Mouse (Mus musculus) adrenal gland, postnatal 25 days (tissue): ENCODE measurements around the gene Fam166a. TPM values are rescaled to one million over a fixed set of nuclear protein-coding genes. Genes with fewer than 3 reads are reported as not detected.
"Not testable (repeated sequence)": the region's sequence is repeated elsewhere in the genome, so short reads cannot be mapped to it uniquely, and the experiment has no call there.

Source experiments
- DNase-seq: peaks from one replicate; pipeline ENCODE4 v3.0.0; 2021; ENCODE audit warnings: mixed read lengths
- total RNA-seq: library from RNA; stranded (reverse); gene quantifications from 2 replicates; pipeline ENCODE4 v1.2.3, GENCODE M21; 2021

The Fam166a gene
- total RNA-seq, 1 experiment from 2014 or later, result 0.46 TPM

DNA sequence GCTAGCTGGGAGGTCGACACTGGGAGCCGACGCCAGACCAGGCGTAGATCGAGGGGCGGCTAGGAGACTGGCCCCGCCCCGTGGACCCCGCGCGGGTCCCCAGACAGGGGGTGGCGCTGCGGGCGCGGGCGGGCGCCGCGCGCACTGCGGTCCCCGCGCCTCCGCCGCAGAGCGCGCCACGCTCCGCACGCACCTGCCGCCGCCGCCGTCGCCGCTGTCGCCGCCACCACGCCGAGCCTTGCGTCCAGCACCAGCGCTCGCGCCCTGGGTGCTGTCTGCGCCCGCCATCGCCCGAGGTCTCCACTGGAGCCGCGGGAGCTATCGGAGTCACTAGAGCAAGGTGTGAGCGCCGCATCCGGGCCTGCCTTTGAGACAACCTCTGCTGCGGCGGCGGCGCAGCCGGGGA is 23.6 kb downstream of the Fam166a start, which contains the start of the genes Rnf208 and Cysrt1:
Gene Rnf208 (plus strand): TSS at position 155 of the 406 bp plus-strand sequence.
Gene Cysrt1 (minus strand): TSS at position 352 of the 406 bp plus-strand sequence.
- no peak for DNase-seq

DNA sequence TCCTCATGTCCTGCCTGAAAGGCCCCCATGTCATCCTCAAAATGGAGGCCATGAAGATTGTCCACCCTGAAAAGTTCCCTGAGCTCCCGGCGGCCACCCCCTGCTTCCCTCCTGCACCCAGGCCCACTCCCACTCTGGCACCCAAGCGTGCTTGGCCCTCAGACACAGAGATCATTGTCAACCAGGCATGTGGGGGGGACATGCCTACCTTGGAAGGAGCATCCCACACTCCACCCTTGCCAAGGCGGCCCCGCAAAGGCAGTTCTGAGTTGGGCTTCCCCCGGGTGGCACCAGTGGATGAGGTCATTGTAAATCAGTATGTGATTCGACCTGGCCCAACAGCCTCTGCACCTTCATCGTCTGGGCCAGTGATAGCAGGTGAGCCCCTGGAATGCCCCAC is 24.8 kb downstream of the Fam166a start:
- no peak for DNase-seq

DNA sequence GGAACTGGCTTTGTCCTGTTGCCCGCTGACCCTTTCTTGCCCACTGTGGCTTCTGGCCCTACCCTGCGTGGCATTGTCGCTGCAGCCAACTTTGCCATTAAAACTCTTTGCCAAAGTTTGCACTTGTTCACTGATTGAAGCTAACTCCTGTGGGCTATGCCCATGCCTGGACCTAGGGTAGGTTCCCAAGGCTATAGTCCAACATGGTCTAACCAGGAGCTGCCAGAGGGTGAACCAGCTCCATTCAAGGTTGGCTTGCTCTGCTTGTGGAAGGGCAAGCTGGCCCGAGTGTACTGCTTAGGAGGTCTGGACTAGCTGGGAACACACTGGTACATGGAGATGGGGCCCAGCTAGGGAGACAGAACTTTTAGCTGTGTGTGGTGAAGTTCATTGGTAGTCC is 25.6 kb downstream of the Fam166a start:
- no peak for DNase-seq

- DNase-seq, result no peak
Measured at GRCm38 (mm10) chr2:25246183-25247072, 27.9 kb downstream of the Fam166a start, which contains the start of gene AL732309.1. TSS of gene AL732309.1 (minus strand) at chr2:25246863.

DNA sequence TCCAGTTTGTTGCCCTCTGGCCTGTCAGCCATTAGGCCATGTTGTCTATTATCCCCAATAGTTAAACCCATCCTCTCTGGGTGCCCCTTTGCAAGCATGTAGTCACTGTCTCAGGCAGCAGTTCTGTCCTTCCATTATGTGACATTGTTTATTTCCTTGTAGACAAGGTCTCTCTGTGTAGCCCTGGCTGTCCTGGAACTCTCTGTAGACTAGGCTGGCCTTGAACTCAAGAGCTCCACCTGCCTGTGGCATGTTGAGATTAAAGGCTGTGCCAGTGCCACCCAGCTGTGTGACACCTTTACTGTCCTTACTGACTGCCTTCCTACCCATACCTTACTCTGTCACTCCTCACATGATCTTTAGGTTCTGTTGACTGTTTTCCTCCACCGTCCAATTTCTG is 33.8 kb downstream of the Fam166a start:
- no peak for DNase-seq

DNA sequence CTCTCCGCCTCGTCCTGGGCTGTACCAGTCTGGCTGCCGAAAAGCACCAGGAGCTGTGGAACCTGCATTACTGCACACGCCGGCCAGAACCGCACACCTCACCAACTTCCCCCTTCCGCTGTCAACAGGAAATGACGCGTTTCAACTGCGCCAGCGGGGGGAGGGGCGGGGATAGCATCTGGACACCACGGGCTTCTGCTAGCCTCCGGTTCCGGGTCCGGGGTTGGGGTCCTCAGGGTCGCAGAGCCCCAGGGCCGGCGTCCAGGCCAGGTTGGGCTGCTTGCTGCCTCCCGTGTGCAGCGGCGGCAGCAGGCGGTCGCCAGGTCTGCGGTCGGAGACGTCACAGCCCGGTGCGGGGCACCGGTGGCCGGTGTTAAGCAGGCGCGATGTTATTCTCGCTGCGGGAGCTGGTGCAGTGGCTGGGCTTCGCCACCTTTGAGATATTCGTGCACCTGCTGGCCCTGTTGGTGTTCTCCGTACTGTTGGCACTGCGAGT is 36.8 kb downstream of the Fam166a start, which contains the start of gene Tmem203:
Gene Tmem203 (plus strand): TSS at position 156 of the 496 bp plus-strand sequence.
- peak; percentile 89 for DNase-seq

DNA sequence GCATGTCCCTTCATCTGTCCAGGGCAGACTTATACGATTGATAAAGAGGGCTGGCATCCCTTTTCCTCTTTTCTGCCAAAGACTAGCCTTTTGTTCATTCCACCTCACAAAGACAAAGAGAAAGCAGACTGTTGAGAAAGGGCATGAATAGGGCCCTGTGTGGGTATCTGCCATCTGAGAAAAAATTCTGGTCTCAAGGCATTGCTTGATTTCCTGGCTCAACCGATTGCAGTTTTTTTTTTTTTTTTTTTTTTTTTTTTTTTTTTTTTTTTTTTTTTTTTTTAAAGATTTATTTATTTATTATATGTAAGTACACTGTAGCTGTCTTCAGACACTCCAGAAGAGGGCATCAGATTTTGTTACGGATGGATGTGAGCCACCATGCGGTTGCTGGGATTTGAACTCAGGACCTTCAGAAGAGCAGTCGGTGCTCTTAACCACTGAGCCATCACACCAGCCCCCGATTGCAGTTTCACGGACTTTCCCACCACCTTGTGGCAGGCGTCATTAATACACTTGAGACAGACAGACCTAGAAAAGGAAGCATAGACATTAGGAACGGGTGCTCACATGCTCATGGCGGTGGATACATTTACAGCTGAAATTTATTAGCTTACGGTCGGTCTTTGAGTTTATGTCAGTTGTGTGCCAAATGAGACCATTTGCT is 38.0 kb downstream of the Fam166a start:
- not testable (repeated sequence) for DNase-seq

DNA sequence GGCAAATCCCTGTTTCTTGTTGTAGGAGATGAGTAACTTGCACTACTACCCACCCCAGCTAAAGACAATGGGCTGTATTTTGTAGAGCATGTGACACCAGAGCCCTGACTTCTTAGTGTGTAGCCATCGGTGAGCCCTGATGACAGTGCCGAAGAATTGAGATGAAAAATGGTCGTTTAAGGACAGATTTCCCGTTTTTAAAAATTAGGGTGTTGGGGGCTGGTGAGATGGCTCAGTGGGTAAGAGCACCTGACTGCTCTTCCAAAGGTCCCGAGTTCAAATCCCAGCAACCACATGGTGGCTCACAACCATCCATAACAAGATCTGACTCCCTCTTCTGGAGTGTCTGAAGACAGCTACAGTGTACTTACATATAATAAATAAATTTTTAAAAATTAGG is 38.7 kb downstream of the Fam166a start:
- not testable (repeated sequence) for DNase-seq

GRCm38 (mm10) chr2:25258887-25259286 is 40.3 kb downstream of the Fam166a start:
- DNase-seq, result no peak

DNA sequence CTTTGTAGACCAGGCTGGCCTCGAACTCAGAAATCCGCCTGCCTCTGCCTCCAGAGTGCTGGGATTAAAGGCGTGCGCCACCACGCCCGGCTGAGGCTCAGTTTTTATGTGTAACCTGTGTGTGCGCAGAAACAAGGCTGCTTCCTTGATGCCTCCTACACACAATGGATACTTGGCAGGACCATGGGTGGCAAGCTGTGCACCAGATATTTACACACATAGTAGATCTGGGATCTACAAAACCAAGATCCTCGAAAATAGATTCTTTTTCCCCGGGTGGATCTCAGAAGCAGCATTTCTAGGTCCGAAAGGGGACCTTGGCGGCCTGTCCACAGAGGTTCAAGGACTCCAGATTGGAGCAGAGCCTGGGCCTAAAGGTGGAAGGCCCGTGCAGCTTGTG is 43.3 kb downstream of the Fam166a start:
- no peak for DNase-seq

- DNase-seq, result peak; percentile 95
Measured at GRCm38 (mm10) chr2:25262291-25262767, 43.8 kb downstream of the Fam166a start, which contains the start of gene Tprn. TSS of gene Tprn (plus strand) at chr2:25262618.

GRCm38 (mm10) chr2:25262795-25263622 is 44.5 kb downstream of the Fam166a start:
- peak; percentile 50 for DNase-seq

DNA sequence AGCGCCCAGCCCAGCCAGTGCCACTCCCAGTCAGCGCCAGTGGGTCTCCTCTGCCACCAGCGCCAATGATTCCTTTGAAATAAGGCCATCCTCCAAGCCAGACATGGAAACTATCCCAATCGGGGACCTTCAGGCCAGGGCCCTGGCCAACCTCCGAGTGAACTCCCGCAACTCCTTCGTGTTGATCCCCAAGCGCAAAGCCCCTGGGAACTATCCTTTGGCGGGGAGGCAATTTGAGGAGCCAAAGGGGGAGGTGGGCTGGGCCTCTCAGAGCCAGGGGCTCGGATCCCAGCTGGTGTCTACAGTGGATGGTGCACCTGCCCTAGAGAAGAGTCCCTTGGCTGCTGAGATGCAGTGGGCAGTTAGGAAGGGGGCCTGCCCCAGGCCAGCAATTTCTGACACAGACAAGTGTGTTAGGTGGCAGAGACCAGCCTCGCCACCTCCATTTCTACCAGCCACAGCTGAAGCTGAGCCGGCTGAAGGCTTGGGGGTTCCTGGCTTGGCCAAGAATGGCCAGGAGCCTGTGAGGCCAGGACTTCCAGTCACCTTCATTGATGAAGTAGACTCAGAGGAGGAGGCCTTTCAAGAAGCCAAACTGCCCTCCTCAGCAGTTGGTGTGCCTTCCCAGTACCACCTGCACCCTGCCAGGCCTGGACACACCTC is 45.2 kb downstream of the Fam166a start:
- no peak for DNase-seq

DNA sequence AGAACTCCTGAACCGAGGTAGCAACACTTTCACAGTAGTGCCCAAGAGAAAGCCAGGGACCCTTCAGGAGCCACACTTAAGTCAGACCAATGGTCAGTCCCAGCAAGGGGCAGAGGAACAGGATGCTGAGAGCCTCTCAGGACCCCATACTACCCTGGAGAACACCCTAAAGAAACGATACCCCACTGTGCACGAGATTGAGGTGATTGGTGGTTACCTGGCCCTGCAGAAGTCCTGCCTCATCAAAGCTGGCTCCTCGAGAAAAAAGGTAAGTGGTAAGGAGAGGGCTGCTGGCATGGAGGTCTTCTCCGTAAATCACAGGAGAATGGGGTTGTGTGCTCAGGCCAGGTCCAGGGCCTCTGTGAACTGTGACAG is 45.7 kb downstream of the Fam166a start:
- no peak for DNase-seq

DNA sequence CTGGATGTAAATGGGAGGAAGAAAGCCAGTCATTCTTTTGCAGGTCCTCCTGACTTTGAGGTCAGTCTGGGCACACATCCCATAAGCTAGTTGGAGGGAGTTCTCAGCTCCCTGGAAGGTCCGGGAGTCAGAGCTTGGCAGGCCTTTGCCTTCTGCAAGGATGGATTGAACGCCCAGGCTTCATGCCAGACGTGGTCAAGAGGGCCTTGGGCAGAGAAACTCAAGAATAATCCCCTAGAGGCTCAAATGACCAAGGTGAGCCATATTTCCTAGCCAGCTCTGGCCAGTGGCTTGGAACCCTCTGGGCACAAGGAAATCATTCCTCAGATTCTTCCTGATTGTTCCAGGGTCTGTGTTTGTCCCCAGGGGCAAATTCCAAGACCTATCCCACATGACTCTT is 46.3 kb downstream of the Fam166a start:
- DNase-seq, result no peak

DNA sequence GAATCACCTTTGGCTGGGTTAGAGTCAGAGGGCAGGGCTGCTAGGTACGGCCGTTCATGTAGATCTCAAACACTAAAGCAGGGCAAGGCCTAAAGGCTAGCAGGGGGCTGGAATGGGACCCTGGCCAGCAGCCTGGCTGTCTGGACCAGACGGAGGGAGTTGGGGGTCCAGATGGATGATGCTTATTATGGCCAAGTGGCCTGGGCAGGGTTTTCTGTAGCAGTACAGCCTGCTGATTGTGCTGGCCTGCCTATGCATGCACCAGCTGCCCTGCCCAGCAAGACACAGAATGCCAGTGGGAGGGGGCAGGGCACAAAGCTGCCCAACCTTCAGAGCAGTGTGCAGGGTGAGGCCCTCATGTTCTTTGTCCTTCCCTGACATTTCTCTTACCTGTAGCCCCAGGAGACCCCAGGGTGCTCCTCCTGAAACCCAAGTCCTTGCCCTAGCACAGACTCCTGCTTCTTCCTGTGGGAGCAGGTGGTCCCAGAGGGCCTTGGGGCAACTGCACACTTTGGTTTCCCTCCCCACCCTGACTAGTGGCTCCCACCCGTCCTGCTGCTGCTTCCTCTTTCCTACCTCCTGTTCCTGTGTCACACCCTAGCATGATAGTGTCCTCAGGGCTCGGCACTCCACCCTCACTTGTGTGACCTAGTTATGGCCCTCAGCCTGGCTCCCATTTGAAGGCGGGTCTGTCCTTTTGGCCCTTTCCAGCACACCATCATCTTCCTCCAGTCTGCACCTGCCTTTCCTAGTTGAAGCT is 47.5 kb downstream of the Fam166a start:
- no peak for DNase-seq

DNA sequence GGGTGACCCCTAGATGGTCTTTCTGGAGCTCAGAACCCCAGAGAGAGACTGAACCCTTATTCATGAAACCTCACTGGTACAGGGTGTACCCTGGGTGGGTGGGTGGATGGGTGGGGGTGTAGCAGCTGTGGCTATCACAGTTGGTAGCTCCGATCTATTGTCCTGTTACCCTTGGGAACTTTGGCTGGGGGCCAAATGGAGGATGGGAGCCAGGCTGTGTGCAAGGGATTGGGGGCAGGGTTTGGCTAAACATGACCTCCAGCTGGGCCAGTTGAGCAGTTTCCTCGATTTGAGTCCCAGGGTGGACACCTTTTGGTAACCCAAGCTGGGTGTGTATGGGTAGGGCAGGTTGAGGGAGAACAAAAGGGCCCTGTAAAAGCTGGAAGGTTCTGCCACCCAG is 48.2 kb downstream of the Fam166a start:
- peak; percentile 44 for DNase-seq

DNA sequence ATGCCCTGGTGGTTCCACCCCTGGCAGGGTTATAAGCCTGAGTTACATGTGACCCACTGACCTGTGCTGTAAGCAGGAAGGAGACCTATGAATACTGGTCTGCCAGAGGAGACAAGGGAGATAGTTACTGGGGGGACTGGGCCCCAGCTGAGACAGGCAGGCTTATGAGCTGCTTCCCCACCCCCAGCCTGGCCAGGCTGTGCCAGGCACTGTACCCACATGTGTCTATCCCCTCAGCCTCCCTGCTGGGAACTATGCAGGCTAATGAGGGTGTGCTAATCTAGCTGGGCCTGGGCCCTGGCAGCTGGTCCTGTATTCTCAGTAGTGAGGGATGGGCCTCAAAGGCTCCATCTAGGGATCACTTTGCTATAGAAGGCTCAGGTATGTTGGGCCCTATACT is 48.7 kb downstream of the Fam166a start:
- no peak for DNase-seq

GRCm38 (mm10) chr2:25267746-25268309 is 49.3 kb downstream of the Fam166a start:
- DNase-seq, result no peak
